Mouse (Mus musculus): Measurements from ENCODE around the gene Pigv. TPM values are rescaled to one million over a fixed set of nuclear protein-coding genes. Genes with fewer than 3 reads are reported as not detected.

Gene Pigv
- polyA plus RNA-seq (2017; shearing (Covaris generic)) = 10 to 100 TPM; 20.2 to 25.7 TPM

DNA sequence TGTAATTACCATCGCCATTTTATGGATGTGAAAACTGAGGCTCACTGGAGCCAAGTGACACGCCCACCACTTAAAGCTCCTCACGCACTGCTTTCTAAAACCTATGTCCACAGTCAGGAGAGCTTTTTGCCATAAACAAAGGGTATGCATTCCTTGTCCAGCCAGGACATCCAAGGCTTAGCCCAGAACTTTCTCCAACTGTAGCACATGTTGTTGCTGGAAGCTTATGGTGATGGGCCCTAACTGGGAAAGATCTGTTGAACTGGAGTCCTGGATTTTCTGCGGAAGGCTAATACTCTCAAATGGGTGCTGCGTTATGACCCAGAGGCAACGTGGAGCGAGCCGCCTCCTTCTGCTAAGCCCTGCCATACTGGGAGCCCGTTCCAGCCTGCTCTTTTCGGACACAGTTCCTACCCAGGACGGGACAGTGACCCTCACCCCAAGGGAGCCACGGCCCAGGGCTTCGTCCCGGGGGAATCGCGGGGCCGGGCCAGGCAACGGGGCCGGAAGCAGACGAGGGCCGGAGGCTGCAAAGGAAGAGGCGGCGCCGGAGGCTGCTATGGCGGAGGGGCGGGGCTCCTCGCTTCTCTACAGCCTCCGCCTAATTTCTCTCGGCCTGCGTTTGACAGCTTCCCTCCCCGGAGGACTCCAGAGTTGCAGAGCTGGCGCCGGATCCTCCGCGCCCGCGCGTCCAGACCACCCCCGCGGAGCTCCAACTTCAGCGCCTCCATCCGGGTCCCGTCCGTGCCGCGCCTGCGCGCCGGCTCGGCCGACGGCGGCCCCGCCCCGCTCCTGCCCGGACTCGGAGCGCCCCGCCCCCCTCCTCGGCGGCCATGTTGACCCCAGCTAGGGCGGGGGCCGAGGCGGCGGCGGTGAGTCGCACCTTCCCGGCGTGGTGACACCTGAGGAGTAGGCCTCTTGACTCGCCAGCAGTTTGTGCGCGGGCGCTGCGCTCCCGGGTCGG is at the start of gene Pigv:
Gene Pigv, minus strand, starts transcription at position 767 of the 964 bp plus-strand sequence.

DNA sequence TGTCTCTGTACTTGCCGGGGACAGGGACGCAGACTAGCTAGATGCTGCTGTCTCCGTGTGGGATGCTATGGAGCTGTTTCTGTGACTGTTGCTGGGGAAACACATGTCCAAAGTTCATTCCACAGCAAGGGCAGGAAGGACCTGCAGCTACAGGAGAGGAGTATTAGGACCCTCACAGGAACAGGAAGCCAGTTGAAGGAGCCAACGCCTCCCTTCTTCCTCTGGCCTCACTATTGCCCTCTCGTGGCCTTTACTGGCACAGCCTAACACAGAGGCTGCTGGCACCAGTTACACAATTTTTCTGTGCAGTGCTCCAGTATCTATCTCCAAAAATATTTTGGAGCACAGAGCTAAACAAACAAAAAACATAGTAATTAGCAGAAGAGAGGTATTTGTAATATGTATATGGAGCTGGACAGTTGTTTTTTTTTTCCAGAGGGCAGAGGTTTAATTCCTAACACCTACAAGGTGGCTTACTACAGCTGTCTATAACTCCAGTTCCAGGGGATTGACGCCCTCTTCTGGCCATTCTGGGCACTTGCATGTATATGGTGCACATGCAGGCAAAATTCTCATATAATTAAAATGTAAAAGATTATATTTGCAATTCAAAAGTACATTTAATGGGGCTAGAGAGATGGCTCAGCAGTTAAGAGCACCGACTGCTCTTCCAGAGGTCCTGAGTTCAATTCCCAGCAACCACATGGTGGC is 22.3 kb downstream of the Pigv start, which contains the start of gene Zdhhc18:
Gene Zdhhc18, minus strand, starts transcription at position 166 of the 711 bp plus-strand sequence.

Other genes with a start within 250 kb of the Pigv start
- not detected for gene Tent5b, start 192.5 kb downstream of the Pigv start, polyA plus RNA-seq (2017; shearing (Covaris generic))
- 10 to 100 TPM in 1 of 2 experiments, not detected in 1; 13.8 TPM for gene Trnp1, start 174.1 kb downstream of the Pigv start, polyA plus RNA-seq (2017; shearing (Covaris generic))
- 1 to 10 TPM in 1 of 2 experiments, under 1 TPM in 1; 0.65 to 1.5 TPM for gene Kdf1, start 153.7 kb downstream of the Pigv start, polyA plus RNA-seq (2017; shearing (Covaris generic))
- gene Nudc, start 126.7 kb downstream of the Pigv start, polyA plus RNA-seq (2017; shearing (Covaris generic)) = 100 to 1,000 TPM; 134 to 152 TPM
- not detected for gene Nr0b2, start 119.3 kb downstream of the Pigv start, polyA plus RNA-seq (2017; shearing (Covaris generic))
- gene Gpatch3, start 97.9 kb downstream of the Pigv start, polyA plus RNA-seq (2017; shearing (Covaris generic)) = 10 to 100 TPM; 13.4 to 13.7 TPM
- gene Gpn2, start 88.3 kb downstream of the Pigv start, polyA plus RNA-seq (2017; shearing (Covaris generic)) = 10 to 100 TPM; 24.1 to 26.2 TPM
- gene Sfn, start 70.5 kb downstream of the Pigv start, polyA plus RNA-seq (2017; shearing (Covaris generic)) = 10 to 100 TPM; 19.5 to 20.1 TPM
- 100 to 1,000 TPM; 219 to 276 TPM for gene Zdhhc18, start 22.5 kb downstream of the Pigv start, polyA plus RNA-seq (2017; shearing (Covaris generic))
- 10 to 100 TPM; 32.1 to 44.6 TPM for gene Arid1a, start 84.1 kb upstream of the Pigv start, polyA plus RNA-seq (2017; shearing (Covaris generic))
- 100 to 1,000 TPM; 146 to 395 TPM for gene Rps6ka1, start 215.2 kb upstream of the Pigv start, polyA plus RNA-seq (2017; shearing (Covaris generic))

All from activated CD4-positive, CD25-positive, alpha-beta regulatory T cell (primary cell).